Mouse (Mus musculus): Measurements from ENCODE around the gene Abhd17a. TPM values are rescaled to one million over a fixed set of nuclear protein-coding genes. Genes with fewer than 3 reads are reported as not detected.
A peak's percentile ranks its signal among the peaks of the same experiment; 100 is the strongest.

Gene Abhd17a
- total RNA-seq (2021): 100 to 1,000 TPM in 1 of 2 experiments, 10 to 100 TPM in 1; 86.5 to 104 TPM
- 613 and 625 TPM in 2 replicates for polyA plus RNA-seq (2012; rRNA removed)
- long read RNA-seq, transcript Abhd17a-201 (5 exons, 1,468 nt): major isoform, 111 of 181 reads
- long read RNA-seq, partial matches to known transcripts: 10 of 181 reads
- long read RNA-seq, other reads (novel, unspliced or antisense): 60 of 181 reads

DNA sequence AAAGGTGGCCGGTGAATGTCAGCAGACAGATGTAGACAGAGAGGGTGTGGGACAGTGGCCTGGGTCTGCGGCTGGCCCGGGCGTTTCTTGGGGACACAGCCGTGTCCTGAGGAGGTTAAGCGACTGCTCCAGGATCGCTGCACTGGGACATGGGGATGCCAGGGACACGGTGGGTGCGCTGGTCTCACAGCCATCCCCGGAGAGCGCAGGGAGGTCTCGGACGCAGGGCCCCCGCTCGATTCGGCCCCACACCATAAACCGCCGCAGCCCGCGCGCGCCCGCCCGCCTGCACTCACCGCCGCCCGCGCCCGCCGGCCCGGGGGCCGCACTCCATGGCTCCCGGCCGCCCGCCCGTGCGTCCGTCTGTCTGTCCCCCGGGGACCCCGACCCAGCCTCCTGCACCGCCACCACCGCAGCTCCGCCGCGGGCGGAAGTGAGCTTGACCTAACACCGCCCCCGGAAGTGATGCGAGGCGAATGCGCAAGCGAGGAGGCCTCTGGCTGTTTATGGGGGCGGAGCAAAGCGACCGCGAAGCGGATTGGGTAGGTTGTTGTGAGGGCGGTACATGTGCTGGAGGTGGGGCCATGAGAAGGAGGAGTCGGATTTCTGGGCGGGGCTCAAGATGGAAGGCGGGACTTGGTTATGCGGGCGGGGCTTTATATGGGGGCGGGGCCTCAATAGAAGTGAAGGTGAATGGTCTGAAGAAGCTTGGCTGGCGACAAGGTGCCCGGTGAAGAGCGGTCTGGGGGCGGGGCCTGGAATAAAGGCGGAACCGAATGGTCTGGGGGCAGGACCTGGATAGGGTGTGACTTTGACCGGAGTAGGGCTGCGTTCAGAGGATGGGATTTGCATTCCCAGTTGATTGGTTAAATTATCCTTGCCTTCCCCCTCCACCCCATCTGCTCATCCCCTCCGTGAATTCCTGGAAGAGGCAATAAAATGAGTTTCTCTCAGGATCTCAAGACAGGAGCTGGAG lies at the start of gene Abhd17a:
TSS of gene Abhd17a (minus strand) at position 463 of the 976 bp plus-strand sequence.
- peak; percentile 98 for DNase-seq

DNA sequence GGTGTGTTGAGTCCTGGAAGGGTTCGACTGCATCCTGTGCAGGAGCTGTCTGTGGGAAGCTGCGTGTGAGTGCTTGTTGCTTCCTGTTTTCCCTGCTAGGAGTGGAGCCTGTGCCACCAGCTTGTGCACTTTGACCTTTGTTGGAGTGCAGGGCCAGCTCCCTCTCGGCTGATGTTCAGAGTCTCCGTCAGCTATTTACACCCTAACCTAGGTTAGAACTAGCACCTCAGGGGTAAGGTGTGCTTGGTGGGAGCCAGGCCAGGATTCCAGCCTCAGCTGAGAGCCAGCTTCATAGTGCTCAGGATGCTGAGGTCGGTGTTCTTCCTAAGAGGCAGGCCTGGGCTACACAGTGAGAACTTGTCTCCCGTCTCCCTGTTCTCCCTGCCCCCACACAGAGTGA lies 45.2 kb upstream of the Abhd17a start:
- no peak for DNase-seq

- no peak for DNase-seq
Observed at GRCm38 (mm10) chr10:80628925-80629324, 38.8 kb upstream of the Abhd17a start.

DNA sequence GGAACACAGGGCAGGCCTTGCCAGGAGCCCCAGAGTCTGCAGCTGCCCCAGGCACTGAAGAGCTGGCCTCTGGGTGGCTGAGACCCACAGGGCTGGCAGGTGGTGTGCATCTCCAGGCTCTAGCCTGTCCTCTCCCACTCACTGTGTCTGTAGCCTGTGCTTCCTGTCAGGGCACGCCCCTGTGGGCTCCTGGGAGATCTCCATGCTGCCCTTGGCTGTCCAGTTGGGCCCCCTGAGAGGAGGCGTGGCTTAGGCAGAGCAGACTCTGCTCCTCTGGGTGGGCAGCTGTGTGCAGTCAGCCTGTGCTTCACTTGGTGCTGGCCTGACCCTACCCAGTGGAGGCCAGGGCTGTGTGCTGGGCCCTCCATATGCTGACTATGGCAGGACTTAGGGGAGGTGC lies 37.5 kb upstream of the Abhd17a start:
- no peak for DNase-seq

- no peak for DNase-seq
Observed at GRCm38 (mm10) chr10:80625764-80626163, 35.6 kb upstream of the Abhd17a start.

GRCm38 (mm10) chr10:80623457-80624191 lies 33.5 kb upstream of the Abhd17a start:
- DNase-seq: peak; percentile 76

DNA sequence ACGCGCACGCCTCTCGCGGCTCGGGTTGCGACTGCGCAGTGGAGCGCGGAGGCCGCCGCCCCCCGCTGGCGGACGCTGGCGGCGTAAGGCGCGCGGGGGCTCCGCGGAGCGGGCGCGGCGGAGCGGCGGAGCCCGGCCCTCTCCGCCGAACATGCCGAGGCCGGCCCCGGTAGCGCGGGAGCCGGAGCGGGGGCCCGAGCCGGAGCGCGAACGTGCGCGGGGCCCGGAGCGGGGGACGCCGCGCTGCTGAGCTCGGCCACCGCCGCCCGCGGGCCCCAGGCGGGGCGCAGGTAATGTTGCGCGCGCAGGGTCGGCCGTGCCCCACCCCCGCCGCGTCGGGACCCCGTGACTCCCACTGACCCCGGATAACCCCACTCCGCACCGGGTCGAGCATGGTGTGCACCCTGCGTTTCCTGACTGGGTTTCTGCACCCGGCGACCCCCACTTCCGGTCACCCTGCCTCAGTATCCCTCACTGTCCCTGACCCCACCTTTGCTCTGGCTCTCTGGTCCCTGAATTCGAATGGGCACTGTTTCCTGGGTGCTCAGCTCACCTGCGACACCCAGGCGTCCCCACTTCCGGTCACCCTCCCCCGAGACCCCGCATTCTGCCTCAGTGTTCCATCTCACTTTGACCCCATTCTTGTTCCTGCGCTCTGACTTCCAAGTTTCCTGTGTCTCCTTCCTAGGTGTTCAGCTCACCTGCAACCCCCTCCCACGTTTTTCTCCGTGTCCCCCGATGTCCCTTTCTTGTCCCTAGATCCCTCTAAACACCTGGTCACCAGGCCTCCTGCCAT lies 32.7 kb upstream of the Abhd17a start, which contains the start of gene Csnk1g2:
TSS of gene Csnk1g2 (plus strand) at position 178 of the 796 bp plus-strand sequence.
- no peak for DNase-seq

DNA sequence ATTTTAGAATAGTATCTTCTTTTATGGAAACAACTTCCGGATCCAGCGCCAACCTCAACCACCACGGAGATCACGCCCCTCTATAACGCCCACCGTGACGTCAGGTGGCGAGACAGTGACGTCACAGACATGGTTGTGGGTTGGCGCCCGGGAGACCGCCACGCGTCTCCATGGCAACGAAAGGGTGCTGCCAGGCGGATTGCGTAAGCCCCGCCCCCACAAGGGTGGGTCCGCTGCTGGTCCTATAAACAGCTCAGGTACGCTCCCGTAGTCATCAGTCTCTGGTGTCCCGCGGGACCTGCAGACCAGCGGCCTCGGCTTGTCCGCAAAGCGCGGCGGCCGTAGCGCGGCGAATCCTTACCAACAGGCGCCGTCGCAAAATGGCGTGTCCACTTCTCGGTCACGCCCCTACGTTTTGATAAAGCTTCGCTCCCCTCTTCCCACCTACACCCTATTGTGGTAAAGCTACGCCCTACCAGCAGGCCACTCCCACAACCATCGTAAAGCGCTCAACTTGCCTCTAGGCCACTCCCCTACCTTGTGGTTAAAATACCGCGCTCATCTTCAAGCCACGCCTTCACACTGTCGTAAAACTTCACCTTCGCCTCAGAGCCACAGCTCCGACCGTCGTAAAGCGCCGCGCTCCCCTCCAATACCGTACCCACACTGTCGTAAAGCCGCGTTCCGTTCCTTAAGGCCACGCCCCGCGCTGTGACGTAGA lies 32.0 kb upstream of the Abhd17a start:
- peak; percentile 99 for DNase-seq

DNA sequence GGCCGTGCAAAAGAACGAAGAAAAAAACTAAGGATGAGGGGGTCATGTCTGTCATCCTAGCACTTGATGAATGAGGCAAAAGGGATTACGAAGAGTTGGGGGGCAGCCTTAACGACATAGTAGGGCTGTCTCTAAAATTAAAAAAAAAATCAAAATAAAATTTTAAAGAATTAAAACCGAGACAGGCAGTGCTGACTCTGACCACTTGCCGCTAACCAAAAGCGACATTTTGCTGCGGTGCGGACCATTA lies 31.5 kb upstream of the Abhd17a start:
- no peak for DNase-seq

DNA sequence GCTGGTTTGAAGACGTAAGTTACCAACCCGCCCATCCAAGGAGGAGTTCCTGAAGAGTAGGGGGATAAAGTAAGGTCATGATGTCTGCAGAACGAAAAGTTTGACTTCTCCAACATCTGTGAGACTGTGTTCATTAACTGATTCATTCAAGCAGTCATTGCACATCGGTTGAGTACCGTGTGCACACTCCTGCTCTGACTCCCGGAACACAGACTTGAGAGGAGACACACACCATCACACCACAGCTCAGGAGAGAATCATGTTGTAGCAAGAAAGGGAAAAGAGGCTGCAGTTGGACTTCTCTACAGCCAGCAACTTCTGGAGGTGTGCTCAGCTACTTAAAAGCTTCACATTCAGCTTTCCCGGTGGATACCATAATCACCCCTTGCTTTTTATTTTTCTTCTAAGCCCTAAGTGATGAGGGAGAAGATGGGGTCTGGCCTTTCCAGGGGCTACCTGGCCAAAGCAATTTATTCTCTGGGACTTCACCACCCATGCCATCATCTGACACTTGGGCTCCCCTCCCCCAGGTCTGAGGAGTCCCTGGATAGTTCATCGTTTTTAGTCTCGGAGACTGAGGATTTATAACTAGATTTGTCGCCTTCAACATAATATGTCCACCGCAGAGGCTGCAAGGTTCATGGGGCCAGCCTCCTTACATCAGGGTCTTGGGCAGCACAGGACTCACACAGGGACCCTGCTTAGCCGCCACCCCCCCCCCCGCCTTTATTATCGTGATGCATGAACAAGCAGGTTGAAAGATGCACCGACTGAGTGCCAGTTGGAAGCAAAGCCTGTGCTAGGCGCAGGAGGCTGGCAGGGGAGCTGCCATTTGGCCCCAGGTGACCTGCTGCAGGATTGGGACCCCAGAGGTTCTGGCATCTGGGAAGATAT lies 30.9 kb upstream of the Abhd17a start:
- DNase-seq: no peak

DNA sequence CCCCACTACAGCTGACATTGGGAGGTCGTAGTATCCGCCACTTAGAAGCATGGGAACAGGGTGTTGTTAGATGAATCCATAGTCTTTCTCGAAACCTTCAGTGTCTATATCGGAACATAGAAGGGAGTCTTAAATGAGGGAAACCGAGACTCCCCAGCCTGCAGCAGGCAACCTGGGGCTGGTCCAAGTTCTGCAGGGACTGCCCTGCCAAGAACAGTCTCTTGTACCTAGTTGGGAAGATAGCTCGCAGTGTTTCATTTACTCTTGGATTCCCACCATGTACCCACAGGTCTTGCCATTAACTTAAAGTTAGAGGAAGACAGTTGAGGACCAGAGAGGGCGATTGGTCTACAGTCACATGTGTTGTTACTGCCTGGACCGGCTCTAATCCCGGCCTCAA lies 30.2 kb upstream of the Abhd17a start:
- no peak for DNase-seq

DNA sequence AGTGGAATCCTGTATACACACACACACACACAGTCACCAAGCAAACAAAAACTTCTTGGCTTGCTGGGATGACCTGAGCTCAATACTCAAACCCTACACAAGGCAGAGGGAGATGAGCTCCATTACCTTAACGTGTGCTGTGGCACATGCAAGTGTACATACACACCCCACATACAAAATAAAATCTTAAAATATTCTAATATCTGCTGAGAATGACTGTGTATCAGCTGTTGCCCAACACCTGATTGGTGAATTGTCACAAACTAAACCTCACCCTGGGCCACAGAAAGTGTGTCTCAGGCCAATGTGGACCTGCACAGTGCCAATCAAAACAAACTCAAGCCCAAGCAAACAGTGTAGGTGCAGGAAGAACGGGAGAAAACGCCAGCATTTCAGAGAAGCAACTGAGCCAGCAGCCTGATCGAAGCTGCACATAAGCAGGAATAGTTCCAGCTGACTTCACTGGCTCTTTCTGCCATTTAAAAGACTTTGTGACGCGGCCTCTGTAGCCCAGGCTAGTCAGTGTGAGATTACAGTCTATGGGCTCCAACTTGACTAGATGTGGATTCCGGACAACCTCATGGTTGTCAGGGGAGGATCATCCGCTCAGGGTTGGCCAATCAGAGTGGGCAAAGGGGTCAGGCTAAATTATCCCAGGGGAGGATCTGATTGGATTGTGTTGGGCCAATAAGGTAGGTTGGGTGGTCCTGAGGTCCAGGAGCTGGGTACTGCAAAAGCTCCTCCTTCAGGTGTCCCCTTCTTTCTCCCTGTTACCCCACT lies 29.5 kb upstream of the Abhd17a start:
- no peak for DNase-seq

DNA sequence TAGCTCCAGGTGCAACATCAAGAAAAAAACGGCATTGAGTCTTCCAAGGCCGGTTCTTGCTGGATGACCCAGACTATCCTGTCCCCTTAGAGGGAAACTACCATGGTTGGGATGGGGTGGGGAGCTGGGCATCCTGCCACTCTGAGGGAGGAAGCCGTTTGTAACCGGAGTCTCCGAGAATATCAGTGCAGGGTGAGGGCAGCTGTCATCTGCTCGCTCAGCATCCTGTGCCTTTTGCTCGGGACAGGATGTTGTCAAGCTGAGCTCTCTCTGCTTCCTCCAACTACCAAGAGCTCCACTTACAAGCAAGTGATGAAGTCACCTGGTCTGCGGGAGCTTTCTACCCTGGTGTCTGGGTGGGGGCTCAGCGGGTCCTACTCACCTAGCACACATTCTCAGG lies 28.0 kb upstream of the Abhd17a start:
- DNase-seq: peak; percentile 69

- DNase-seq: no peak
Observed at GRCm38 (mm10) chr10:80614351-80614750, 24.2 kb upstream of the Abhd17a start.

GRCm38 (mm10) chr10:80613821-80614220 lies 23.7 kb upstream of the Abhd17a start:
- no peak for DNase-seq

- no peak for DNase-seq
Observed at GRCm38 (mm10) chr10:80611905-80612304, 21.8 kb upstream of the Abhd17a start.

GRCm38 (mm10) chr10:80611024-80611423 lies 20.9 kb upstream of the Abhd17a start:
- DNase-seq: peak; percentile 45

- DNase-seq: no peak
Observed at GRCm38 (mm10) chr10:80610116-80610785, 20.1 kb upstream of the Abhd17a start.

Measured in adrenal gland, adult 2 months (tissue).